Mouse (Mus musculus): ENCODE data around the gene Ankfy1. TPM values are rescaled to one million over a fixed set of nuclear protein-coding genes. Genes with fewer than 3 reads are reported as not detected.
"Not testable (repeated sequence)": the region's sequence is repeated elsewhere in the genome, so short reads cannot be mapped to it uniquely, and the experiment has no call there.

The Ankfy1 gene
- polyA plus RNA-seq, 1 experiment from 2014 or later = 36.7 TPM

DNA sequence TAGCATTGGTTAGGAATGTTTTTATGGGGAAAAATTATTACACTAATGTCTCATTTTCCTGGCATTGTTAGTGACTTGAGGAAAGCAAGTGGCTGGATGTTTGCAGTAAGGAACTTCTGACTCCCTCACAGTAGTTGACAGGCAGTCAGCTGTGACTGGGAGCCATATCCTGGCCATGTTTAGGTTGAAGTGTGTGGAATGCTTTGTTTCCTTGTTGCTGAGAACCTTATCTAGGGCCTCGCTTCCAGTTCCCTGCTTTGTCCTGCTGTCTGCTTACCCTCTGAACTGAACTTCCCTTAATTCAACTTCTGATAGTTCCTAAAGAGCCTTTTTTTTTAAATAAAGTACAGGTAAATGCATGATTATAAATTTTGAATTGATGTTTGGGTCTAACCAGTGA lies 46.5 kb downstream of the Ankfy1 start:
- Histone ChIP-seq H3K27me3 (ENCODE audit: insufficient read depth, low read length) (no peaks in the 10 kb centered on the region), H3K4me1 (ENCODE audit: insufficient read depth) (no peaks in the 10 kb centered on the region), H3K9ac (no peak overlapping the region), H3K36me3 (ENCODE audit: insufficient read depth) (peaks cover 67% of the 10 kb centered on the region), H3K4me3 (ENCODE audit: low read depth, low read length) (no peak overlapping the region), H3K4me2 (no peak overlapping the region), H3K9me3 (ENCODE audit: low read depth, low read length) (no peaks in the 10 kb centered on the region), H3K27ac (ENCODE audit: low read depth) (no peak overlapping the region)
- DNase-seq (peak; percentile 16), ATAC-seq (ENCODE audit: insufficient read depth) (no peak)
- TF ChIP-seq CTCF (IDR thresholded peaks at IDR 0.05; ENCODE audit: low read depth) = no peak
- WGBS = 46% methylated on average over 1 of the region's 1 CpGs

GRCm38 (mm10) chr11:72737517-72737916 lies 47.7 kb downstream of the Ankfy1 start:
- H3K4me3 ChIP-seq (ENCODE audit: low read depth, low read length); H3K27ac ChIP-seq (ENCODE audit: low read depth); H3K9me3 ChIP-seq (ENCODE audit: low read depth, low read length); H3K27me3 ChIP-seq (ENCODE audit: insufficient read depth, low read length); H3K4me1 ChIP-seq (ENCODE audit: insufficient read depth); H3K9ac ChIP-seq; ATAC-seq (ENCODE audit: insufficient read depth); H3K4me2 ChIP-seq: not testable (repeated sequence)
- WGBS = 83% methylated on average over 5 of the region's 5 CpGs
- H3K36me3 ChIP-seq (ENCODE audit: insufficient read depth) = peaks cover 65% of the 10 kb centered on the region
- peak; percentile 46 for TF ChIP-seq CTCF (IDR thresholded peaks at IDR 0.05; ENCODE audit: low read depth)
- DNase-seq = peak; percentile 6

DNA sequence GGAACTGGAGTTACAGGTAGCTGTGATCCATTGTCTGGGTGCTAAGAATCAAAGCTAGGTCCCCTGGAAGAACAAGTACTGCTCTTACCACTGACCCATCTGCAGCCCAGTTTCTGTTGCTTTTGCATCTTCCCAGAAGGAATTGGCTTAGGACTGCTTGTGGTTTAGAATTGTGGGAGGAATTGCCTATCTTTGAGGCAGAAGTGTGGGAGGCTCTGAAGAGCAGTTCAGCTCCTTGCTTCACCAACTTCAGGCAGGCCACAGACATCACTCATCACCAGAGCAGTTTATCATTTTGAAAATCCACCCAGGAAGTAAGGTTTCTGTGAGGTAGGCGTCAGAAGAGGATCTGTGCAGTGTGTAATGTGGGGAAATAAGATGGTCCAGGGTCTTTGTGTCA lies 49.2 kb downstream of the Ankfy1 start:
- no peak for TF ChIP-seq CTCF (IDR thresholded peaks at IDR 0.05; ENCODE audit: low read depth)
- ATAC-seq (ENCODE audit: insufficient read depth) (no peak), DNase-seq (no peak)
- no peaks in the 10 kb centered on the region for H3K9me3 ChIP-seq (ENCODE audit: low read depth, low read length)
- H3K27ac ChIP-seq (ENCODE audit: low read depth) = no peak overlapping the region
- H3K27me3 ChIP-seq (ENCODE audit: insufficient read depth, low read length) = no peaks in the 10 kb centered on the region
- H3K4me1 ChIP-seq (ENCODE audit: insufficient read depth) = no peaks in the 10 kb centered on the region
- 76% methylated on average over 1 of the region's 1 CpGs for WGBS
- no peak overlapping the region for H3K9ac ChIP-seq
- no peak overlapping the region for H3K4me3 ChIP-seq (ENCODE audit: low read depth, low read length)
- no peak overlapping the region for H3K4me2 ChIP-seq
- H3K36me3 ChIP-seq (ENCODE audit: insufficient read depth) = peaks cover 67% of the 10 kb centered on the region

DNA sequence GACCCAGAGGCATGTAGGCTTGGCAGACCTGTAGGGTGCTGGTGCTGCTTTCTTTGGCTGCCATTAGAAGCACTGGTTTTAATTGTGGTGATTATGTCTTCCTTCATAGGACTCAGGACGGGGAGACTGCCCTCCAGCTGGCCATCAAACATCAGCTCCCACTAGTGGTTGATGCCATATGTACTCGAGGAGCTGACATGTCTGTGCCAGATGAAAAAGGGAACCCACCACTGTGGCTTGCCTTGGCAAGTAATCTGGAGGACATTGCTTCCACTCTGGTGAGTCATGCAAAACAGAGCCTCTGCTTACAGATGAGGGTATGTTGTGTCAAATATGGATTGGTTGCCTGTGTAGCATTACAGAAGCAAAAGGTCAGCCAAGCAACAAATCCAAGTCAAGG lies 62.1 kb downstream of the Ankfy1 start:
- 46% methylated on average over 2 of the region's 2 CpGs for WGBS
- H3K9me3 ChIP-seq (ENCODE audit: low read depth, low read length) = no peaks in the 10 kb centered on the region
- no peak overlapping the region for H3K9ac ChIP-seq
- H3K4me3 ChIP-seq (ENCODE audit: low read depth, low read length) = no peak overlapping the region
- ATAC-seq (ENCODE audit: insufficient read depth) (no peak), DNase-seq (peak; percentile 9)
- TF ChIP-seq CTCF (IDR thresholded peaks at IDR 0.05; ENCODE audit: low read depth) = 0 out of 2 replicates have a peak, but pooled peaks have one; percentile 4
- no peaks in the 10 kb centered on the region for H3K4me1 ChIP-seq (ENCODE audit: insufficient read depth)
- no peak overlapping the region for H3K4me2 ChIP-seq
- H3K27me3 ChIP-seq (ENCODE audit: insufficient read depth, low read length) = no peaks in the 10 kb centered on the region
- no peak overlapping the region for H3K27ac ChIP-seq (ENCODE audit: low read depth)
- H3K36me3 ChIP-seq (ENCODE audit: insufficient read depth) = peaks cover 94% of the 10 kb centered on the region

- Histone ChIP-seq H3K4me2 (no peak overlapping the region), H3K36me3 (ENCODE audit: insufficient read depth) (peaks cover 95% of the 10 kb centered on the region), H3K9me3 (ENCODE audit: low read depth, low read length) (no peaks in the 10 kb centered on the region), H3K27me3 (ENCODE audit: insufficient read depth, low read length) (no peaks in the 10 kb centered on the region), H3K27ac (ENCODE audit: low read depth) (no peak overlapping the region), H3K9ac (no peak overlapping the region), H3K4me1 (ENCODE audit: insufficient read depth) (no peaks in the 10 kb centered on the region), H3K4me3 (ENCODE audit: low read depth, low read length) (no peak overlapping the region)
- ATAC-seq (ENCODE audit: insufficient read depth) (no peak), DNase-seq (no peak)
- TF ChIP-seq CTCF (IDR thresholded peaks at IDR 0.05; ENCODE audit: low read depth) = no peak
- WGBS = 95% methylated on average over 5 of the region's 5 CpGs
Measured at GRCm38 (mm10) chr11:72758316-72758715, 68.5 kb downstream of the Ankfy1 start.

GRCm38 (mm10) chr11:72759581-72759980 lies 69.8 kb downstream of the Ankfy1 start:
- Histone ChIP-seq H3K9me3 (ENCODE audit: low read depth, low read length) (no peaks in the 10 kb centered on the region), H3K27me3 (ENCODE audit: insufficient read depth, low read length) (no peaks in the 10 kb centered on the region), H3K4me1 (ENCODE audit: insufficient read depth) (no peaks in the 10 kb centered on the region), H3K4me3 (ENCODE audit: low read depth, low read length) (no peak overlapping the region), H3K4me2 (no peak overlapping the region), H3K36me3 (ENCODE audit: insufficient read depth) (peaks cover 96% of the 10 kb centered on the region), H3K9ac (no peak overlapping the region), H3K27ac (ENCODE audit: low read depth) (no peak overlapping the region)
- ATAC-seq (ENCODE audit: insufficient read depth) (no peak), DNase-seq (no peak)
- WGBS = 93% methylated on average over 6 of the region's 6 CpGs
- no peak for TF ChIP-seq CTCF (IDR thresholded peaks at IDR 0.05; ENCODE audit: low read depth)

DNA sequence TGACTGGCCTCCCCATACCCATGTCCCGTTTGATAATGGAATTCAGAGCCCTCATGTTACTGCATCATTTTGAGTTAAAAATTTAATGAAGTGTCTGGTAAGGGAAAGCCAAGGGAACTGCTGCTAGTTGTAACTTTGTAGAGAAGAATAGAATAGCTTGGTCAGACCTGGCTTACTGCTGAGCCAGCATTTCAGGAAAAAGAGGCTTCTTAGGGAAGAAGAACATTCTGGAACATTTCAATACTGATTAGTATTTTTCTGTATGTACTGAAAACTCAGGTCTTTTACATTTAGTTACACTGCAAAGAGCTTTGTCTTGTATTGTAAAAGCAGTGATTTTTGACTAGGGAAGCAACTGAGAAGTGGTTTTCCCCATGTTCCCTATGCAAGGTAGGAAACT lies 71.0 kb downstream of the Ankfy1 start:
- no peak overlapping the region for H3K4me3 ChIP-seq (ENCODE audit: low read depth, low read length)
- no peak overlapping the region for H3K27ac ChIP-seq (ENCODE audit: low read depth)
- no peaks in the 10 kb centered on the region for H3K9me3 ChIP-seq (ENCODE audit: low read depth, low read length)
- no peak for DNase-seq
- H3K9ac ChIP-seq = no peak overlapping the region
- WGBS = 76% methylated on average over 1 of the region's 1 CpGs
- no peak for TF ChIP-seq CTCF (IDR thresholded peaks at IDR 0.05; ENCODE audit: low read depth)
- H3K27me3 ChIP-seq (ENCODE audit: insufficient read depth, low read length) = no peaks in the 10 kb centered on the region
- ATAC-seq (ENCODE audit: insufficient read depth) = no peak
- peaks cover 89% of the 10 kb centered on the region for H3K36me3 ChIP-seq (ENCODE audit: insufficient read depth)
- no peak overlapping the region for H3K4me2 ChIP-seq
- H3K4me1 ChIP-seq (ENCODE audit: insufficient read depth) = no peaks in the 10 kb centered on the region

- 84% methylated on average over 4 of the region's 4 CpGs for WGBS
Measured at GRCm38 (mm10) chr11:72764270-72764669, 74.5 kb downstream of the Ankfy1 start.

More at GRCm38 (mm10) chr11:72764270-72764669, 74.5 kb downstream of the Ankfy1 start:
- ATAC-seq (ENCODE audit: insufficient read depth) (no peak), DNase-seq (no peak)
- Histone ChIP-seq H3K4me1 (ENCODE audit: insufficient read depth) (no peaks in the 10 kb centered on the region), H3K27me3 (ENCODE audit: insufficient read depth, low read length) (no peaks in the 10 kb centered on the region), H3K9me3 (ENCODE audit: low read depth, low read length) (no peaks in the 10 kb centered on the region), H3K4me2 (no peak overlapping the region), H3K4me3 (ENCODE audit: low read depth, low read length) (no peak overlapping the region), H3K27ac (ENCODE audit: low read depth) (no peak overlapping the region), H3K9ac (no peak overlapping the region), H3K36me3 (ENCODE audit: insufficient read depth) (peaks cover 76% of the 10 kb centered on the region)
- no peak for TF ChIP-seq CTCF (IDR thresholded peaks at IDR 0.05; ENCODE audit: low read depth)
